Mouse (Mus musculus) olfactory bulb, adult 2 months (tissue): ENCODE measurements around the gene Nipbl.

Experiments
- CTCF ChIP-seq: fragments of 200-500 bp; IDR thresholded peaks from 2 replicates; pipeline ENCODE4 v1.5.1; 2012; ENCODE audit warnings: low read depth, mild to moderate bottlenecking, low read length, moderate library complexity; ENCODE audit not compliant: insufficient read depth
- POLR2A ChIP-seq: fragments of 200-500 bp; IDR thresholded peaks from 2 replicates; pipeline ENCODE4 v1.6.1; 2012; ENCODE audit warnings: mild to moderate bottlenecking, low read depth, low read length, moderate library complexity; ENCODE audit not compliant: insufficient read depth

DNA sequence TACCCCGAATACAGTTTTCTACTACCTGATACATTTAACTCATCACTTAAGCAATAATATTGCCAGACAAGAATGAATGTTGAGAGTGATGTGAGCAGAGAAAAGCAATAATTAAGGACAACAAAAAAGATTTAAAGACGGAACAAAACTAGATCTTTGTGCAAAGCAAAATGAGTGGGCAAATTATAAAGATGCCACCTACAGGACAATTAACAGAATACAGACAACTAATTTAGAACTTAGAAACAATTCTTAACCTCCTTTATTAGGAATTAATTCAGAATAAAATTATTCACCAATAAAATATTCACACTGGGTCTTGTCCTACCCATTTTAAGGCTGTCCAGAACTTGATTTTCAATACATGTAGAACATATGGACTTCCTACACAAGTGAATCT is 38.0 kb downstream of the Nipbl start:
- TF ChIP-seq CTCF, result no peak
- TF ChIP-seq POLR2A, result no peak
